Mouse (Mus musculus): ENCODE results near the gene Ccnj. TPM values are rescaled to one million over a fixed set of nuclear protein-coding genes. Genes with fewer than 3 reads are reported as not detected.

Gene Ccnj
- polyA plus RNA-seq (2015; fragmentation: Nextera tagmentation; extraction: Ambion mirVana), result 6.3 and 6.6 TPM in 2 replicates

- H3K27me3 ChIP-seq (ENCODE audit: control insufficient read depth, insufficient read depth, low read length), result no peaks in the 10 kb centered on the region
- H3K4me3 ChIP-seq (ENCODE audit: low read length), result peak within 1 kb of the TSS; percentile 80
- H3K9ac ChIP-seq (ENCODE audit: low read length), result peak within 1 kb of the TSS; percentile 88
- H3K9me3 ChIP-seq (replicated peaks; ENCODE audit: control insufficient read depth, low read length), result no peaks in the 10 kb centered on the region
- peaks cover 10% of the 10 kb centered on the region for H3K4me1 ChIP-seq (ENCODE audit: control insufficient read depth, insufficient read depth, low read length)
- peak; percentile 96 for ATAC-seq (replicated peaks; ENCODE audit: extremely low read depth, insufficient read depth, low FRiP score)
- H3K36me3 ChIP-seq (ENCODE audit: control insufficient read depth, insufficient read depth), result no peaks in the 10 kb centered on the region
- H3K4me2 ChIP-seq (ENCODE audit: low read depth, low read length), result peak within 1 kb of the TSS; percentile 92
- peak within 1 kb of the TSS; percentile 77 for H3K27ac ChIP-seq (ENCODE audit: low read length)
- under 1% methylated on average over 71 of the region's 71 CpGs for WGBS
Observed at GRCm38 (mm10) chr19:40830703-40831415, at the start of gene Ccnj. Ccnj (plus strand) TSS chr19:40831279.

- Histone ChIP-seq H3K9ac (ENCODE audit: low read length) (no peak overlapping the region), H3K9me3 (replicated peaks; ENCODE audit: control insufficient read depth, low read length) (no peaks in the 10 kb centered on the region), H3K36me3 (ENCODE audit: control insufficient read depth, insufficient read depth) (no peaks in the 10 kb centered on the region), H3K27ac (ENCODE audit: low read length) (no peak overlapping the region), H3K27me3 (ENCODE audit: control insufficient read depth, insufficient read depth, low read length) (peaks cover 2% of the 10 kb centered on the region), H3K4me3 (ENCODE audit: low read length) (no peak overlapping the region), H3K4me1 (ENCODE audit: control insufficient read depth, insufficient read depth, low read length) (no peaks in the 10 kb centered on the region), H3K4me2 (ENCODE audit: low read depth, low read length) (no peak overlapping the region)
- no peak for ATAC-seq (replicated peaks; ENCODE audit: extremely low read depth, insufficient read depth, low FRiP score)
- WGBS, result 55% methylated on average over 15 of the region's 15 CpGs
Observed at GRCm38 (mm10) chr19:40788004-40788714, 42.9 kb upstream of the Ccnj start.

- whole genome bisulfite sequencing, result 58% methylated on average over 2 of the region's 2 CpGs
- Histone ChIP-seq H3K9me3 (replicated peaks; ENCODE audit: control insufficient read depth, low read length) (no peaks in the 10 kb centered on the region), H3K27me3 (ENCODE audit: control insufficient read depth, insufficient read depth, low read length) (peaks cover 6% of the 10 kb centered on the region), H3K36me3 (ENCODE audit: control insufficient read depth, insufficient read depth) (no peaks in the 10 kb centered on the region), H3K4me1 (ENCODE audit: control insufficient read depth, insufficient read depth, low read length) (no peaks in the 10 kb centered on the region), H3K9ac (ENCODE audit: low read length) (no peak overlapping the region), H3K27ac (ENCODE audit: low read length) (no peak overlapping the region), H3K4me2 (ENCODE audit: low read depth, low read length) (no peak overlapping the region), H3K4me3 (ENCODE audit: low read length) (no peak overlapping the region)
- no peak for ATAC-seq (replicated peaks; ENCODE audit: extremely low read depth, insufficient read depth, low FRiP score)
Observed at GRCm38 (mm10) chr19:40788715-40789084, 42.4 kb upstream of the Ccnj start.

- H3K27ac ChIP-seq (ENCODE audit: low read length), result no peak overlapping the region
- no peaks in the 10 kb centered on the region for H3K4me1 ChIP-seq (ENCODE audit: control insufficient read depth, insufficient read depth, low read length)
- WGBS, result 47% methylated on average over 7 of the region's 7 CpGs
- ATAC-seq (replicated peaks; ENCODE audit: extremely low read depth, insufficient read depth, low FRiP score), result no peak
- no peaks in the 10 kb centered on the region for H3K27me3 ChIP-seq (ENCODE audit: control insufficient read depth, insufficient read depth, low read length)
- no peaks in the 10 kb centered on the region for H3K36me3 ChIP-seq (ENCODE audit: control insufficient read depth, insufficient read depth)
- H3K9me3 ChIP-seq (replicated peaks; ENCODE audit: control insufficient read depth, low read length), result no peaks in the 10 kb centered on the region
- no peak overlapping the region for H3K9ac ChIP-seq (ENCODE audit: low read length)
- no peak overlapping the region for H3K4me2 ChIP-seq (ENCODE audit: low read depth, low read length)
- H3K4me3 ChIP-seq (ENCODE audit: low read length), result no peak overlapping the region
Observed at GRCm38 (mm10) chr19:40805176-40805737, 25.8 kb upstream of the Ccnj start.

GRCm38 (mm10) chr19:40809858-40810257, 21.2 kb upstream of the Ccnj start:
- Histone ChIP-seq H3K9me3 (replicated peaks; ENCODE audit: control insufficient read depth, low read length) (no peaks in the 10 kb centered on the region), H3K27me3 (ENCODE audit: control insufficient read depth, insufficient read depth, low read length) (no peaks in the 10 kb centered on the region), H3K36me3 (ENCODE audit: control insufficient read depth, insufficient read depth) (no peaks in the 10 kb centered on the region), H3K4me2 (ENCODE audit: low read depth, low read length) (no peak overlapping the region), H3K4me1 (ENCODE audit: control insufficient read depth, insufficient read depth, low read length) (peaks cover 7% of the 10 kb centered on the region), H3K4me3 (ENCODE audit: low read length) (no peak overlapping the region), H3K9ac (ENCODE audit: low read length) (no peak overlapping the region), H3K27ac (ENCODE audit: low read length) (no peak overlapping the region)
- ATAC-seq (replicated peaks; ENCODE audit: extremely low read depth, insufficient read depth, low FRiP score), result no peak
- WGBS, result 68% methylated on average over 7 of the region's 7 CpGs

GRCm38 (mm10) chr19:40811840-40812239, 19.2 kb upstream of the Ccnj start:
- Histone ChIP-seq H3K27me3 (ENCODE audit: control insufficient read depth, insufficient read depth, low read length) (no peaks in the 10 kb centered on the region), H3K4me3 (ENCODE audit: low read length) (no peak overlapping the region), H3K4me2 (ENCODE audit: low read depth, low read length) (no peak overlapping the region), H3K4me1 (ENCODE audit: control insufficient read depth, insufficient read depth, low read length) (peaks cover 7% of the 10 kb centered on the region), H3K27ac (ENCODE audit: low read length) (no peak overlapping the region), H3K9ac (ENCODE audit: low read length) (no peak overlapping the region), H3K9me3 (replicated peaks; ENCODE audit: control insufficient read depth, low read length) (no peaks in the 10 kb centered on the region), H3K36me3 (ENCODE audit: control insufficient read depth, insufficient read depth) (no peaks in the 10 kb centered on the region)
- ATAC-seq (replicated peaks; ENCODE audit: extremely low read depth, insufficient read depth, low FRiP score), result no peak
- 52% methylated on average over 4 of the region's 4 CpGs for WGBS

- Histone ChIP-seq H3K4me3 (ENCODE audit: low read length) (no peak overlapping the region), H3K27ac (ENCODE audit: low read length) (no peak overlapping the region), H3K9ac (ENCODE audit: low read length) (no peak overlapping the region), H3K36me3 (ENCODE audit: control insufficient read depth, insufficient read depth) (no peaks in the 10 kb centered on the region), H3K4me1 (ENCODE audit: control insufficient read depth, insufficient read depth, low read length) (peaks cover 7% of the 10 kb centered on the region), H3K27me3 (ENCODE audit: control insufficient read depth, insufficient read depth, low read length) (no peaks in the 10 kb centered on the region), H3K9me3 (replicated peaks; ENCODE audit: control insufficient read depth, low read length) (no peaks in the 10 kb centered on the region), H3K4me2 (ENCODE audit: low read depth, low read length) (peak overlapping the region; percentile 50; the same call in 1 of the 2 replicates)
- 27% methylated on average over 3 of the region's 3 CpGs for WGBS
- ATAC-seq (replicated peaks; ENCODE audit: extremely low read depth, insufficient read depth, low FRiP score), result no peak
Observed at GRCm38 (mm10) chr19:40812778-40813177, 18.3 kb upstream of the Ccnj start.

- H3K4me3 ChIP-seq (ENCODE audit: low read length), result no peak overlapping the region
- H3K9me3 ChIP-seq (replicated peaks; ENCODE audit: control insufficient read depth, low read length), result no peaks in the 10 kb centered on the region
- WGBS, result 39% methylated on average over 14 of the region's 14 CpGs
- no peak overlapping the region for H3K9ac ChIP-seq (ENCODE audit: low read length)
- peaks cover 7% of the 10 kb centered on the region for H3K4me1 ChIP-seq (ENCODE audit: control insufficient read depth, insufficient read depth, low read length)
- no peak for ATAC-seq (replicated peaks; ENCODE audit: extremely low read depth, insufficient read depth, low FRiP score)
- no peaks in the 10 kb centered on the region for H3K27me3 ChIP-seq (ENCODE audit: control insufficient read depth, insufficient read depth, low read length)
- H3K4me2 ChIP-seq (ENCODE audit: low read depth, low read length), result peak overlapping the region; percentile 50
- no peaks in the 10 kb centered on the region for H3K36me3 ChIP-seq (ENCODE audit: control insufficient read depth, insufficient read depth)
- H3K27ac ChIP-seq (ENCODE audit: low read length), result no peak overlapping the region
Observed at GRCm38 (mm10) chr19:40813385-40813784, 17.7 kb upstream of the Ccnj start.

GRCm38 (mm10) chr19:40815645-40816183, 15.4 kb upstream of the Ccnj start:
- H3K9ac ChIP-seq (ENCODE audit: low read length), result no peak overlapping the region
- no peak overlapping the region for H3K27ac ChIP-seq (ENCODE audit: low read length)
- H3K36me3 ChIP-seq (ENCODE audit: control insufficient read depth, insufficient read depth), result no peaks in the 10 kb centered on the region
- peaks cover 7% of the 10 kb centered on the region for H3K4me1 ChIP-seq (ENCODE audit: control insufficient read depth, insufficient read depth, low read length)
- H3K27me3 ChIP-seq (ENCODE audit: control insufficient read depth, insufficient read depth, low read length), result no peaks in the 10 kb centered on the region
- no peak for ATAC-seq (replicated peaks; ENCODE audit: extremely low read depth, insufficient read depth, low FRiP score)
- no peaks in the 10 kb centered on the region for H3K9me3 ChIP-seq (replicated peaks; ENCODE audit: control insufficient read depth, low read length)
- H3K4me2 ChIP-seq (ENCODE audit: low read depth, low read length), result no peak overlapping the region
- H3K4me3 ChIP-seq (ENCODE audit: low read length), result no peak overlapping the region
- WGBS, result 62% methylated on average over 7 of the region's 7 CpGs

Data from heart, embryonic 16.5 days (tissue).